Mouse (Mus musculus) CH12.LX (cell line): ENCODE measurements at regions not wholly inside any gene's neighbourhood (a gene's known extent, or its start where the extent isn't known, plus 50 kb on each side); places are given as distances from the start of the nearest gene placed in this dataset.

Experiments used
- DNase-seq: peaks from one replicate; pipeline ENCODE4 v3.0.0-alpha.2; 2013; ENCODE audit errors: extremely low read depth
- H3K27ac ChIP-seq: 2 replicates; pipeline ENCODE4 v1.5.1; 2012; ENCODE audit warnings: low read depth, mild to moderate bottlenecking, control low read depth, moderate library complexity; ENCODE audit not compliant: insufficient read depth
- H3K27me3 ChIP-seq: replicated peaks from 2 replicates; pipeline ENCODE3; 2012; ENCODE audit warnings: inconsistent platforms
- H3K36me3 ChIP-seq, 2 experiments: replicated peaks in 1 of 2; 2 replicates each; pipeline versions ENCODE3 to v1.6.1; 2012; ENCODE audit warnings: inconsistent platforms in 1 of 2, low read length in 1 of 2, mild to moderate bottlenecking in 1 of 2, mixed read lengths in 1 of 2, moderate library complexity in 1 of 2; ENCODE audit not compliant: control insufficient read depth in 1 of 2, insufficient read depth in 1 of 2
- H3K4me1 ChIP-seq, 2 experiments: 2 replicates each; pipeline ENCODE4 v1.6.1; 2012; ENCODE audit warnings: inconsistent platforms in 1 of 2, moderate library complexity in 1 of 2; ENCODE audit not compliant: insufficient read depth in 2 of 2, control insufficient read depth in 1 of 2
- H3K4me2 ChIP-seq: 2 replicates; pipeline ENCODE4 v1.6.1; 2012; ENCODE audit warnings: low read depth, mild to moderate bottlenecking, control low read depth; ENCODE audit not compliant: poor library complexity, insufficient read depth, severe bottlenecking
- H3K4me3 ChIP-seq, 3 experiments: fragments of 150-350 bp in 1 of 3; sonication (generic) in 1 of 3; replicated peaks in 1 of 3; 2 replicates each; pipeline versions ENCODE3 to v1.5.1; 2011 to 2012; ENCODE audit warnings: low read depth in 2 of 3, low read length in 2 of 3, mild to moderate bottlenecking in 2 of 3, moderate library complexity in 2 of 3, control low read depth in 1 of 3, improper control_type of control experiment in 1 of 3, inconsistent platforms in 1 of 3, mixed read lengths in 1 of 3; ENCODE audit not compliant: poor library complexity in 1 of 3
- H3K79me2 ChIP-seq: replicated peaks from 2 replicates; pipeline ENCODE4 v1.6.1; 2012; ENCODE audit warnings: mild to moderate bottlenecking, moderate library complexity; ENCODE audit not compliant: control insufficient read depth, poor library complexity, insufficient read depth, severe bottlenecking; ENCODE audit errors: extremely low read depth
- H3K9ac ChIP-seq: 2 replicates; pipeline ENCODE4 v1.6.1; 2012; ENCODE audit warnings: low read depth, mild to moderate bottlenecking, control low read depth, moderate library complexity; ENCODE audit not compliant: insufficient read depth
- H3K9me3 ChIP-seq: replicated peaks from 2 replicates; pipeline ENCODE3; 2012; ENCODE audit warnings: low read length, inconsistent platforms, mixed read lengths
- BHLHE40 ChIP-seq: IDR thresholded peaks from 2 replicates; pipeline ENCODE4 v1.6.1; 2011; ENCODE audit warnings: mild to moderate bottlenecking, low read depth, low read length, improper control_type of control experiment
- CHD1 ChIP-seq: IDR thresholded peaks from 2 replicates; pipeline ENCODE4 v1.6.1; 2012; ENCODE audit warnings: low read depth, low read length, improper control_type of control experiment, inconsistent platforms
- CHD2 ChIP-seq: IDR thresholded peaks from 2 replicates; pipeline ENCODE4 v1.6.1; 2011; ENCODE audit warnings: low read length, improper control_type of control experiment
- CTCF ChIP-seq, 2 experiments: IDR thresholded peaks in 1 of 2; conservative IDR thresholded peaks in 1 of 2; 2 replicates each; pipeline ENCODE4 v1.5.1; 2011 to 2012; ENCODE audit warnings: low read depth in 2 of 2, low read length in 2 of 2, improper control_type of control experiment in 1 of 2, inconsistent platforms in 1 of 2, mild to moderate bottlenecking in 1 of 2, moderate library complexity in 1 of 2
- E2F4 ChIP-seq: IDR thresholded peaks from 2 replicates; pipeline ENCODE4 v1.6.1; 2011; ENCODE audit warnings: low read depth, low read length, improper control_type of control experiment; ENCODE audit not compliant: insufficient replicate concordance
- EP300 ChIP-seq: IDR thresholded peaks from 2 replicates; pipeline ENCODE4 v1.6.1; 2011; ENCODE audit warnings: low read length, improper control_type of control experiment
- GABPA ChIP-seq: IDR thresholded peaks from 2 replicates; pipeline ENCODE4 v1.6.1; 2012; ENCODE audit warnings: low read depth, low read length, improper control_type of control experiment, inconsistent platforms; ENCODE audit not compliant: insufficient replicate concordance
- HCFC1 ChIP-seq: IDR thresholded peaks from 2 replicates; pipeline ENCODE4 v1.6.1; 2012; ENCODE audit warnings: low read depth, mild to moderate bottlenecking, inconsistent platforms, low read length, improper control_type of control experiment
- JUND ChIP-seq: conservative IDR thresholded peaks from 2 replicates; pipeline ENCODE4 v1.6.1; 2011; ENCODE audit warnings: low read depth, low read length, improper control_type of control experiment
- MAZ ChIP-seq: IDR thresholded peaks from 2 replicates; pipeline ENCODE4 v1.6.1; 2012; ENCODE audit warnings: low read depth, mild to moderate bottlenecking, inconsistent platforms, low read length, improper control_type of control experiment, moderate library complexity
- MEF2A ChIP-seq: IDR thresholded peaks from 2 replicates; pipeline ENCODE4 v1.6.1; 2014; ENCODE audit warnings: low read depth, mild to moderate bottlenecking, inconsistent platforms, low read length, improper control_type of control experiment, borderline replicate concordance
- NELFE ChIP-seq: IDR thresholded peaks from 2 replicates; pipeline ENCODE4 v1.6.1; 2011; ENCODE audit warnings: low read depth, low read length, improper control_type of control experiment
- NRF1 ChIP-seq: IDR thresholded peaks from 2 replicates; pipeline ENCODE4 v1.6.1; 2014; ENCODE audit warnings: low read depth, mild to moderate bottlenecking, inconsistent platforms, low read length, improper control_type of control experiment, moderate library complexity
- PAX5 ChIP-seq: IDR thresholded peaks from 2 replicates; pipeline ENCODE4 v1.6.1; 2012; ENCODE audit warnings: low read length, inconsistent platforms, mixed read lengths
- POLR2A ChIP-seq: IDR thresholded peaks from 2 replicates; pipeline ENCODE4 v1.6.1; 2011; ENCODE audit warnings: low read depth, mild to moderate bottlenecking, improper control_type of control experiment, low read length
- RAD21 ChIP-seq: IDR thresholded peaks from 2 replicates; pipeline ENCODE4 v1.6.1; 2011; ENCODE audit warnings: low read depth, mild to moderate bottlenecking, low read length, improper control_type of control experiment, moderate library complexity
- SMC3 ChIP-seq: IDR thresholded peaks from 2 replicates; pipeline ENCODE4 v1.6.1; 2011; ENCODE audit warnings: low read depth, low read length, improper control_type of control experiment
- ZKSCAN1 ChIP-seq: IDR thresholded peaks from 2 replicates; pipeline ENCODE4 v1.6.1; 2012; ENCODE audit warnings: low read depth, inconsistent platforms, low read length, improper control_type of control experiment, borderline replicate concordance
- ZMIZ1 ChIP-seq: IDR thresholded peaks from 2 replicates; pipeline ENCODE4 v1.6.1; 2012; ENCODE audit warnings: low read depth, mild to moderate bottlenecking, inconsistent platforms, low read length, improper control_type of control experiment
- dilution Hi-C: fragments of 300-500 bp; cut with MboI; formaldehyde crosslinking; loops from 2 replicates; pipeline ENCODE4 v1.14.3; 2020; ENCODE audit warnings: low sequenced_read_pairs; ENCODE audit not compliant: extremely low pct_unique_long_range_greater_than_20kb, extremely low pct_ligation_motif_present
- in situ Hi-C: fragments of 300-500 bp; cut with MboI; formaldehyde crosslinking; loops from 3 replicates; pipeline ENCODE4 v1.14.3; 2019; ENCODE audit warnings: low sequenced_read_pairs, low pct_ligation_motif_present, low pct_unique_long_range_greater_than_20kb, mixed read lengths

GRCm38 (mm10) chr17:55359305-55359704, 85.9 kb upstream of the St6gal2 start:
- no peak for TF ChIP-seq JUND
- peak in 1 of 2 experiments; percentile 62; a peak in 2 of 4 replicates for TF ChIP-seq CTCF (conservative IDR thresholded peaks at IDR 0.05 in 1 of 2, IDR thresholded peaks at IDR 0.05 in 1 of 2; ENCODE audit: low read depth in 2 of 2, low read length in 2 of 2)
- TF ChIP-seq SMC3, result peak; percentile 58
- no peak for TF ChIP-seq MEF2A
- TF ChIP-seq EP300, result no peak
- TF ChIP-seq RAD21, result peak; percentile 44
- no peak for TF ChIP-seq HCFC1
- TF ChIP-seq CHD2, result no peak
- no peaks in the 10 kb centered on the region for H3K27me3 ChIP-seq
- peak; percentile 20 for DNase-seq
- H3K4me3 ChIP-seq, result no peak overlapping the region
- H3K9ac ChIP-seq, result no peak overlapping the region
- H3K4me2 ChIP-seq, result no peak overlapping the region
- H3K4me1 ChIP-seq, result no peaks in the 10 kb centered on the region
- H3K36me3 ChIP-seq, result no peaks in the 10 kb centered on the region
- H3K79me2 ChIP-seq, result no peaks in the 10 kb centered on the region
- dilution Hi-C loops (no loop called here), in situ Hi-C loops (no loop called here)
- no peak overlapping the region for H3K27ac ChIP-seq
- no peaks in the 10 kb centered on the region for H3K9me3 ChIP-seq

- in situ Hi-C loops (no loop called here), dilution Hi-C loops (no loop called here)
- no peak overlapping the region for H3K27ac ChIP-seq
- no peak overlapping the region for H3K4me2 ChIP-seq
- no peaks in the 10 kb centered on the region for H3K27me3 ChIP-seq
- H3K4me1 ChIP-seq, result no peaks in the 10 kb centered on the region
- no peaks in the 10 kb centered on the region for H3K9me3 ChIP-seq
- H3K9ac ChIP-seq, result no peak overlapping the region
- TF ChIP-seq CHD2 (no peak), BHLHE40 (no peak), JUND (no peak), ZKSCAN1 (no peak), RAD21 (no peak), NRF1 (no peak), ZMIZ1 (no peak), CTCF (conservative IDR thresholded peaks at IDR 0.05 in 1 of 2, IDR thresholded peaks at IDR 0.05 in 1 of 2; ENCODE audit: low read depth in 2 of 2, low read length in 2 of 2) (no peak), MAZ (no peak), E2F4 (no peak), PAX5 (no peak), NELFE (no peak), GABPA (no peak), CHD1 (no peak), SMC3 (no peak), POLR2A (no peak)
- H3K79me2 ChIP-seq, result no peaks in the 10 kb centered on the region
- no peak for DNase-seq
- H3K36me3 ChIP-seq, result no peaks in the 10 kb centered on the region
- no peak overlapping the region for H3K4me3 ChIP-seq
Observed at GRCm38 (mm10) chr17:55367064-55367463, 78.1 kb upstream of the St6gal2 start.
